In genomic region chr16:37540776-37541175, GRCm38 (mm10) we compare ENCODE assay signal across 9 mouse cellular contexts. TPM values are rescaled to one million over a fixed set of nuclear protein-coding genes. Genes with fewer than 3 reads are reported as not detected.
DNase-seq lines count a peak whose midpoint lies in the region; ATAC-seq and TF ChIP-seq lines count a peak whose summit lies in the region.
"Had no signal": no experiment of that assay in that cellular context is flagged by ENCODE, and none has a peak within 500 bp of the region (broad histone marks: within the 10 kb centered on the region; RNA-seq: fewer than 3 reads in every experiment).

No protein-coding gene starts in this region.

- H3K9me3 ChIP-seq in forebrain, embryonic 10.5 days: no peaks in the 10 kb centered on the region
- no peaks in the 10 kb centered on the region for H3K9me3 ChIP-seq in forebrain, embryonic 16.5 days (ENCODE audit: control insufficient read depth, low read length)
- no peaks in the 10 kb centered on the region for H3K9me3 ChIP-seq in E14TG2a.4 (ENCODE audit: low read length)
- no peaks in the 10 kb centered on the region for H3K9me3 ChIP-seq in forebrain, embryonic 15.5 days
- H3K9me3 ChIP-seq in limb, embryonic 13.5 days: no peaks in the 10 kb centered on the region

- DNase-seq in forebrain, embryonic 10.5 days (ENCODE audit: extremely low spot score, low spot score): no peak
- DNase-seq in right cerebral cortex, adult 2 months (ENCODE audit: low spot score in 2 of 2): no peak
- no peak for DNase-seq in natural killer cell, adult 2 months (ENCODE audit: low spot score in 2 of 2)

- WGBS in forebrain, embryonic 10.5 days: 90% methylated on average over 6 of the region's 6 CpGs
- WGBS in forebrain, embryonic 16.5 days: 85% methylated on average over 6 of the region's 6 CpGs
- WGBS in forebrain, embryonic 15.5 days: 83% methylated on average over 6 of the region's 6 CpGs
- WGBS in limb, embryonic 13.5 days: 92% methylated on average over 6 of the region's 6 CpGs

- TF ChIP-seq CTCF in E14TG2a.4 (conservative IDR thresholded peaks at IDR 0.05; ENCODE audit: low read length): no peak

- H3K9ac ChIP-seq in forebrain, embryonic 16.5 days (replicated peaks; ENCODE audit: low read depth, low read length): no peak overlapping the region
- H3K9ac ChIP-seq in forebrain, embryonic 15.5 days (replicated peaks): 0 out of 2 replicates have a peak overlapping the region, but pooled peaks have one; percentile 90
- H3K9ac ChIP-seq in limb, embryonic 13.5 days: no peak overlapping the region

- no peak for ATAC-seq in forebrain, embryonic 16.5 days
- no peak for ATAC-seq in forebrain, embryonic 15.5 days (replicated peaks)
- no peak for ATAC-seq in limb, embryonic 13.5 days (ENCODE audit: low FRiP score, low read depth)
- ATAC-seq in monocyte, adult 5-6 weeks (replicated peaks; ENCODE audit: insufficient number of reproducible peaks, low FRiP score, low TSS enrichment, poor library complexity, severe bottlenecking): no peak

- H3K4me3 ChIP-seq in forebrain, embryonic 10.5 days: peak overlapping the region; percentile 89
- no peak overlapping the region for H3K4me3 ChIP-seq in forebrain, embryonic 16.5 days (replicated peaks; ENCODE audit: low read length)
- H3K4me3 ChIP-seq in E14TG2a.4 (replicated peaks; ENCODE audit: low read length): peak overlapping the region; percentile 96
- H3K4me3 ChIP-seq in forebrain, embryonic 15.5 days: peak overlapping the region; percentile 79; the same call in 1 of the 2 replicates
- peak overlapping the region; percentile 87 for H3K4me3 ChIP-seq in limb, embryonic 13.5 days

- no peaks in the 10 kb centered on the region for H3K27me3 ChIP-seq in forebrain, embryonic 10.5 days (ENCODE audit: poor library complexity, severe bottlenecking)
- no peaks in the 10 kb centered on the region for H3K27me3 ChIP-seq in forebrain, embryonic 16.5 days (replicated peaks; ENCODE audit: control insufficient read depth, insufficient read depth, low read length)
- H3K27me3 ChIP-seq in E14TG2a.4 (ENCODE audit: insufficient read depth, low read length): no peaks in the 10 kb centered on the region
- H3K27me3 ChIP-seq in forebrain, embryonic 15.5 days: no peaks in the 10 kb centered on the region
- no peaks in the 10 kb centered on the region for H3K27me3 ChIP-seq in limb, embryonic 13.5 days

- peaks cover 27% of the 10 kb centered on the region for H3K4me1 ChIP-seq in forebrain, embryonic 10.5 days
- peaks cover 20% of the 10 kb centered on the region for H3K4me1 ChIP-seq in forebrain, embryonic 16.5 days (replicated peaks; ENCODE audit: control insufficient read depth, insufficient read depth, low read length)
- peaks cover 36% of the 10 kb centered on the region for H3K4me1 ChIP-seq in E14TG2a.4 (replicated peaks; ENCODE audit: low read depth, low read length)
- peaks cover 27% of the 10 kb centered on the region for H3K4me1 ChIP-seq in forebrain, embryonic 15.5 days
- H3K4me1 ChIP-seq in limb, embryonic 13.5 days: peaks cover 18% of the 10 kb centered on the region

- H3K36me3 ChIP-seq in forebrain, embryonic 10.5 days (replicated peaks): peaks cover 25% of the 10 kb centered on the region
- H3K36me3 ChIP-seq in forebrain, embryonic 16.5 days (ENCODE audit: control insufficient read depth, insufficient read depth): no peaks in the 10 kb centered on the region; the same call in 1 of the 2 replicates
- H3K36me3 ChIP-seq in E14TG2a.4 (ENCODE audit: insufficient read depth, low read length): peaks cover 52% of the 10 kb centered on the region
- H3K36me3 ChIP-seq in forebrain, embryonic 15.5 days: no peaks in the 10 kb centered on the region
- H3K36me3 ChIP-seq in limb, embryonic 13.5 days: peaks cover 16% of the 10 kb centered on the region

- peak overlapping the region; percentile 96 for H3K27ac ChIP-seq in forebrain, embryonic 10.5 days
- H3K27ac ChIP-seq in forebrain, embryonic 16.5 days (ENCODE audit: low read length): no peak overlapping the region
- H3K27ac ChIP-seq in forebrain, embryonic 15.5 days (replicated peaks): no peak overlapping the region
- H3K27ac ChIP-seq in limb, embryonic 13.5 days: no peak overlapping the region

- H3K4me2 ChIP-seq in forebrain, embryonic 16.5 days (ENCODE audit: low read length): no peak overlapping the region; the same call in 1 of the 2 replicates
- peak overlapping the region; percentile 69 for H3K4me2 ChIP-seq in forebrain, embryonic 15.5 days (replicated peaks)
- H3K4me2 ChIP-seq in limb, embryonic 13.5 days (replicated peaks): peak overlapping the region; percentile 73

RNA-seq across cellular contexts. Expression of gene Rabl3, which starts 1.1 kb away (rescaled TPM):
- 42.6 and 44.9 TPM in 2 replicates for polyA plus RNA-seq in forebrain, embryonic 10.5 days (2016; fragmentation: Nextera tagmentation; extraction: Ambion mirVana)
- polyA plus RNA-seq in forebrain, embryonic 16.5 days (2015; fragmentation: Nextera tagmentation; extraction: Ambion mirVana): 16.6 and 17.0 TPM in 2 replicates
- polyA plus RNA-seq in forebrain, embryonic 15.5 days (2015; fragmentation: Nextera tagmentation; extraction: Ambion mirVana): 17.7 and 18.1 TPM in 2 replicates
- 31.8 and 33.0 TPM in 2 replicates for polyA plus RNA-seq in limb, embryonic 13.5 days (2015; fragmentation: Nextera tagmentation; extraction: Ambion mirVana)
- total RNA-seq in monocyte, adult 5-6 weeks (2017): 5.7 to 12.0 TPM (median 7.3 TPM) in 3 replicates

RNA-seq across cellular contexts. Expression of gene Gtf2e1, which starts 1.2 kb away (rescaled TPM):
- polyA plus RNA-seq in forebrain, embryonic 10.5 days (2016; fragmentation: Nextera tagmentation; extraction: Ambion mirVana): 50.8 and 53.2 TPM in 2 replicates
- 40.4 and 46.0 TPM in 2 replicates for polyA plus RNA-seq in forebrain, embryonic 16.5 days (2015; fragmentation: Nextera tagmentation; extraction: Ambion mirVana)
- 39.0 and 40.3 TPM in 2 replicates for polyA plus RNA-seq in forebrain, embryonic 15.5 days (2015; fragmentation: Nextera tagmentation; extraction: Ambion mirVana)
- 33.9 and 34.5 TPM in 2 replicates for polyA plus RNA-seq in limb, embryonic 13.5 days (2015; fragmentation: Nextera tagmentation; extraction: Ambion mirVana)
- 16.3 to 20.1 TPM (median 18.8 TPM) in 3 replicates for total RNA-seq in monocyte, adult 5-6 weeks (2017)

RNA-seq across cellular contexts. Expression of gene Hgd, which starts 39.2 kb away (rescaled TPM):
- polyA plus RNA-seq in forebrain, embryonic 10.5 days (2016; fragmentation: Nextera tagmentation; extraction: Ambion mirVana): 0.11 TPM in 1 of 2 replicates, not detected in the other
- polyA plus RNA-seq in forebrain, embryonic 16.5 days (2015; fragmentation: Nextera tagmentation; extraction: Ambion mirVana): 0.19 and 0.23 TPM in 2 replicates
- 0.24 TPM in 1 of 2 replicates, not detected in the other for polyA plus RNA-seq in forebrain, embryonic 15.5 days (2015; fragmentation: Nextera tagmentation; extraction: Ambion mirVana)
- 0.11 and 0.17 TPM in 2 replicates for polyA plus RNA-seq in limb, embryonic 13.5 days (2015; fragmentation: Nextera tagmentation; extraction: Ambion mirVana)
- not detected in 3 replicates for total RNA-seq in monocyte, adult 5-6 weeks (2017)
- polyA plus RNA-seq: embryonic facial prominence, embryonic 11.5 days had no signal
